Mouse (Mus musculus): Measurements from ENCODE around the gene Cemip. TPM values are rescaled to one million over a fixed set of nuclear protein-coding genes. Genes with fewer than 3 reads are reported as not detected.

The Cemip gene
- total and polyA plus RNA-seq, 3 experiments: under 0.01 TPM; not detected in 2

DNA sequence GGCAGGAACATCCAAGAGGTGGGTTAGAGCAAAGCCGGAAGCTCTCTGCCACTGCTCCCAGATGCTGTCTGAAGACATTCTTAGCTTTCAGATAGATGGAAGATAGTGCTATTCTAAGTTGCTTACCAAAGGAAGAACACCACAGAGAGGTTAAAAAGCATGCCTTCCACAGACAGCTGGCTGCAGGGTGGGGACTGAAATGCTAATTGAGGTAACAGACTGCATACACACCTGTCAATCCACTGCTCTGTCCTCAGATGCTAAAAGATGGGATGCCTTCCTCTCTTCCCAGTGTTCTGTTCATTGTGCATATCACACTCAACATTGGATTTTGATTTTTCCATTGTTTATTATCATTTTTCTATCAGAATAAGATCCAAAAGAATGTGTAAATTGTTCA lies 11.8 kb upstream of the Cemip start:
- H3K4me2 ChIP-seq (ENCODE audit: insufficient read depth, low read depth, poor library complexity, severe bottlenecking): no peak overlapping the region
- DNase-seq (ENCODE audit: extremely low read depth): no peak
- H3K27me3 ChIP-seq (replicated peaks): no peaks in the 10 kb centered on the region
- dilution Hi-C loops (cut with MboI; ENCODE audit: extremely low pct_ligation_motif_present, extremely low pct_unique_long_range_greater_than_20kb, low sequenced_read_pairs): no loop called here
- H3K9ac ChIP-seq (ENCODE audit: insufficient read depth, low read depth): no peak overlapping the region
- H3K79me2 ChIP-seq (replicated peaks; ENCODE audit: control insufficient read depth, extremely low read depth, insufficient read depth, poor library complexity, severe bottlenecking): no peaks in the 10 kb centered on the region
- H3K9me3 ChIP-seq (replicated peaks; ENCODE audit: low read length): no peaks in the 10 kb centered on the region
- no peak for TF ChIP-seq SMC3 (IDR thresholded peaks at IDR 0.05; ENCODE audit: low read depth, low read length)
- TF ChIP-seq CTCF (conservative IDR thresholded peaks at IDR 0.05 in 1 of 2, IDR thresholded peaks at IDR 0.05 in 1 of 2; ENCODE audit: low read depth in 2 of 2, low read length in 2 of 2): no peak
- no peak for TF ChIP-seq RAD21 (IDR thresholded peaks at IDR 0.05; ENCODE audit: low read depth, low read length)
- no peak for TF ChIP-seq HCFC1 (IDR thresholded peaks at IDR 0.05; ENCODE audit: low read depth, low read length)
- no peak for TF ChIP-seq GABPA (IDR thresholded peaks at IDR 0.05; ENCODE audit: insufficient replicate concordance, low read depth, low read length)
- no peak for TF ChIP-seq CHD1 (IDR thresholded peaks at IDR 0.05; ENCODE audit: low read depth, low read length)
- no peak for TF ChIP-seq ZKSCAN1 (IDR thresholded peaks at IDR 0.05; ENCODE audit: borderline replicate concordance, low read depth, low read length)
- no peak for TF ChIP-seq NRF1 (IDR thresholded peaks at IDR 0.05; ENCODE audit: low read depth, low read length)
- TF ChIP-seq KAT2A (IDR thresholded peaks at IDR 0.05; ENCODE audit: insufficient replicate concordance, low read length): no peak
- in situ Hi-C loops (cut with MboI; ENCODE audit: low pct_ligation_motif_present, low pct_unique_long_range_greater_than_20kb, low sequenced_read_pairs): no loop called here
- H3K27ac ChIP-seq (ENCODE audit: insufficient read depth, low read depth): no peak overlapping the region
- no peaks in the 10 kb centered on the region for H3K36me3 ChIP-seq (replicated peaks in 1 of 2; ENCODE audit: control insufficient read depth in 1 of 2, insufficient read depth in 1 of 2, low read length in 1 of 2)
- H3K4me1 ChIP-seq (ENCODE audit: control insufficient read depth in 1 of 2, insufficient read depth in 2 of 2): peaks cover 11 to 52% of the 10 kb centered on the region in 2 experiments; a peak in 3 of 4 replicates
- no peak overlapping the region for H3K4me3 ChIP-seq (replicated peaks in 1 of 3; ENCODE audit: low read depth in 2 of 3, low read length in 2 of 3, poor library complexity in 1 of 3)

DNA sequence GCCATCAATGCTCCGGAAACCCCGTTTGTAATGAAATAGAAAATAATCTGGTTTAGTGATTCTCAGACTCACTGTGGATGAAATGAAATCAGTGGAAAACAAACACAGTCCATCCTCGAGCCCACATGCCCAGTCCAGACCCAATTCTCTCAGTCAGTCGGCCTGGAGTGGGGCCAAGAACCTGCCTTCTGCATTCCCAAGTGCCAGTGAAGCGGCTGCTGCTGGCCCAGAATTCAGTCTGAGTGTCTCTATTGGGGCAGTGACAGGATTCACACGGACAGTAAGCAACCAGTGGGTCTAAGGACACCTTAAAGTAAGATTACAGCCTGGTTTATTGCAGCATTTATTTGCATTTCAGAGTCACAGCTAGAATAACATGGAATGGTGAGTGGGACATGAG lies 10.2 kb upstream of the Cemip start:
- no peak overlapping the region for H3K4me3 ChIP-seq (replicated peaks in 1 of 3; ENCODE audit: low read depth in 2 of 3, low read length in 2 of 3, poor library complexity in 1 of 3)
- no peak overlapping the region for H3K9ac ChIP-seq (ENCODE audit: insufficient read depth, low read depth)
- TF ChIP-seq ZC3H11A (IDR thresholded peaks at IDR 0.05; ENCODE audit: low read depth, low read length) (no peak), SMC3 (IDR thresholded peaks at IDR 0.05; ENCODE audit: low read depth, low read length) (no peak), TCF12 (IDR thresholded peaks at IDR 0.05; ENCODE audit: low read depth, low read length) (no peak), E2F4 (IDR thresholded peaks at IDR 0.05; ENCODE audit: insufficient replicate concordance, low read depth, low read length) (no peak), HCFC1 (IDR thresholded peaks at IDR 0.05; ENCODE audit: low read depth, low read length) (no peak), MYC (IDR thresholded peaks at IDR 0.05; ENCODE audit: low read depth, low read length) (no peak), CHD1 (IDR thresholded peaks at IDR 0.05; ENCODE audit: low read depth, low read length) (no peak), RAD21 (IDR thresholded peaks at IDR 0.05; ENCODE audit: low read depth, low read length) (no peak), NELFE (IDR thresholded peaks at IDR 0.05; ENCODE audit: low read depth, low read length) (no peak), PAX5 (IDR thresholded peaks at IDR 0.05; ENCODE audit: low read length) (no peak), MAX (IDR thresholded peaks at IDR 0.05; ENCODE audit: low read length) (no peak), POLR2A (IDR thresholded peaks at IDR 0.05; ENCODE audit: low read depth, low read length) (no peak), ELF1 (IDR thresholded peaks at IDR 0.05; ENCODE audit: low read depth, low read length) (no peak), ZKSCAN1 (IDR thresholded peaks at IDR 0.05; ENCODE audit: borderline replicate concordance, low read depth, low read length) (no peak), KAT2A (IDR thresholded peaks at IDR 0.05; ENCODE audit: insufficient replicate concordance, low read length) (no peak), CTCF (conservative IDR thresholded peaks at IDR 0.05 in 1 of 2, IDR thresholded peaks at IDR 0.05 in 1 of 2; ENCODE audit: low read depth in 2 of 2, low read length in 2 of 2) (no peak), POLR2AphosphoS2 (IDR thresholded peaks at IDR 0.05; ENCODE audit: low read depth, low read length) (no peak), USF2 (conservative IDR thresholded peaks at IDR 0.05; ENCODE audit: low read depth, low read length) (no peak), CHD2 (IDR thresholded peaks at IDR 0.05; ENCODE audit: low read length) (no peak)
- in situ Hi-C loops (cut with MboI; ENCODE audit: low pct_ligation_motif_present, low pct_unique_long_range_greater_than_20kb, low sequenced_read_pairs): no loop called here
- H3K9me3 ChIP-seq (replicated peaks; ENCODE audit: low read length): no peaks in the 10 kb centered on the region
- H3K36me3 ChIP-seq (replicated peaks in 1 of 2; ENCODE audit: control insufficient read depth in 1 of 2, insufficient read depth in 1 of 2, low read length in 1 of 2): no peaks in the 10 kb centered on the region
- H3K27ac ChIP-seq (ENCODE audit: insufficient read depth, low read depth): no peak overlapping the region
- dilution Hi-C loops (cut with MboI; ENCODE audit: extremely low pct_ligation_motif_present, extremely low pct_unique_long_range_greater_than_20kb, low sequenced_read_pairs): no loop called here
- H3K27me3 ChIP-seq (replicated peaks): no peaks in the 10 kb centered on the region
- no peak overlapping the region for H3K4me2 ChIP-seq (ENCODE audit: insufficient read depth, low read depth, poor library complexity, severe bottlenecking)
- no peak for DNase-seq (ENCODE audit: extremely low read depth)
- no peaks in the 10 kb centered on the region for H3K79me2 ChIP-seq (replicated peaks; ENCODE audit: control insufficient read depth, extremely low read depth, insufficient read depth, poor library complexity, severe bottlenecking)
- H3K4me1 ChIP-seq (ENCODE audit: control insufficient read depth in 1 of 2, insufficient read depth in 2 of 2): peaks cover 6 to 41% of the 10 kb centered on the region in 2 experiments; a peak in 3 of 4 replicates

Measured in CH12.LX (cell line).